Mouse (Mus musculus) layer of hippocampus, adult 18-20 months (tissue): ENCODE measurements around the gene Cpne5. TPM values are rescaled to one million over a fixed set of nuclear protein-coding genes. Genes with fewer than 3 reads are reported as not detected.

Experiments used
- total RNA-seq, 2 experiments: library from RNA; stranded (reverse); gene quantifications; 2 replicates each; pipeline ENCODE4 v1.2.3; 2021

Cpne5 gene
- total RNA-seq, 2 experiments from 2014 or later = 37.5 to 37.8 TPM

Other genes with a start within 250 kb of the Cpne5 start
- 10 to 100 TPM; 41.2 to 43.2 TPM for gene Stk38, start 230.2 kb downstream of the Cpne5 start, total RNA-seq
- gene Srsf3, start 205.5 kb downstream of the Cpne5 start, total RNA-seq = 100 to 1,000 TPM; 136 to 144 TPM
- 10 to 100 TPM; 21.3 to 24.7 TPM for gene Cdkn1a, start 147.2 kb downstream of the Cpne5 start, total RNA-seq
- gene Rab44, start 124.0 kb downstream of the Cpne5 start, total RNA-seq = not detected
- 10 to 100 TPM; 16.2 to 18.4 TPM for gene Ppil1, start 26.0 kb upstream of the Cpne5 start, total RNA-seq
- gene BC004004, start 30.6 kb upstream of the Cpne5 start, total RNA-seq = 10 to 100 TPM; 84.9 to 94.4 TPM
- gene Pi16, start 79.5 kb upstream of the Cpne5 start, total RNA-seq = 1 to 10 TPM in 1 of 2 experiments, under 1 TPM in 1; 0.92 to 1.3 TPM
- 100 to 1,000 TPM; 644 to 648 TPM for gene Mtch1, start 109.8 kb upstream of the Cpne5 start, total RNA-seq
- gene Fgd2, start 122.7 kb upstream of the Cpne5 start, total RNA-seq = 1 to 10 TPM; 4.4 to 5.8 TPM